Mouse (Mus musculus): ENCODE measurements around the gene Arhgap45.

- TF ChIP-seq CTCF (IDR thresholded peaks at IDR 0.05; ENCODE audit: low read depth, low read length) (no peak), POLR2A (IDR thresholded peaks at IDR 0.05; ENCODE audit: borderline replicate concordance, low read depth, low read length) (no peak)
Observed at GRCm38 (mm10) chr10:80055891-80056290, 39.4 kb downstream of the Arhgap45 start.

Data from bone marrow macrophage, adult 2 months (primary cell).